Mouse (Mus musculus) liver, embryonic 14.5 days (tissue): ENCODE results near the gene Pgs1.

ENCODE experiments used
- CTCF ChIP-seq: IDR thresholded peaks from 2 replicates; pipeline ENCODE4 v1.5.1; 2016; ENCODE audit warnings: antibody characterized with exemption, low read depth, control low read depth
- EP300 ChIP-seq: IDR thresholded peaks from 2 replicates; pipeline ENCODE4 v1.6.1; 2016; ENCODE audit warnings: antibody characterized with exemption, low read depth

- no peak for TF ChIP-seq EP300
- no peak for TF ChIP-seq CTCF
Measured at GRCm38 (mm10) chr11:118003176-118003575, 17.1 kb downstream of the Pgs1 start.
